In genomic region chr1:168215468-168215867, GRCm38 (mm10) we compare ENCODE assay signal across 16 mouse cellular contexts.
DNase-seq lines count a peak whose midpoint lies in the region; ATAC-seq and TF ChIP-seq lines count a peak whose summit lies in the region.
"Had no signal": no experiment of that assay in that cellular context is flagged by ENCODE, and none has a peak within 500 bp of the region (broad histone marks: within the 10 kb centered on the region; RNA-seq: fewer than 3 reads in every experiment).

No protein-coding gene starts in this region.

- no peaks in the 10 kb centered on the region for H3K36me3 ChIP-seq in forebrain, embryonic 13.5 days (ENCODE audit: poor library complexity, severe bottlenecking)
- H3K36me3 ChIP-seq in forebrain, embryonic 11.5 days (ENCODE audit: control insufficient read depth, insufficient read depth, low read length), result no peaks in the 10 kb centered on the region
- H3K36me3 ChIP-seq in heart, embryonic 16.5 days (ENCODE audit: control insufficient read depth, insufficient read depth), result no peaks in the 10 kb centered on the region
- no peaks in the 10 kb centered on the region for H3K36me3 ChIP-seq in neural tube, embryonic 13.5 days
- no peaks in the 10 kb centered on the region for H3K36me3 ChIP-seq in neural tube, embryonic 15.5 days
- H3K36me3 ChIP-seq: heart, embryonic 12.5 days had no signal

- WGBS in forebrain, embryonic 13.5 days, result 56% methylated on average over 6 of the region's 6 CpGs
- WGBS in forebrain, embryonic 11.5 days, result 81% methylated on average over 6 of the region's 6 CpGs
- WGBS in heart, embryonic 16.5 days, result 49% methylated on average over 6 of the region's 6 CpGs
- 49% methylated on average over 6 of the region's 6 CpGs for WGBS in neural tube, embryonic 13.5 days
- WGBS in neural tube, embryonic 15.5 days, result 52% methylated on average over 6 of the region's 6 CpGs

- no peak for DNase-seq in forebrain, embryonic 11.5 days (ENCODE audit: low spot score)
- no peak for DNase-seq in heart, adult 18-20 months
- DNase-seq in left cerebral cortex, adult 2 months (ENCODE audit: extremely low spot score in 1 of 2, low spot score in 2 of 2), result no peak
- DNase-seq: gastrocnemius, postnatal 25 days; kidney, adult 8-10 months; kidney, postnatal 25 days; lung, adult 18-20 months; lung, postnatal 36 days; thymus, postnatal 36 days had no signal

- H3K4me2 ChIP-seq in forebrain, embryonic 13.5 days, result peak overlapping the region; percentile 5; the same call in 1 of the 2 replicates
- H3K4me2 ChIP-seq in forebrain, embryonic 11.5 days (ENCODE audit: low read depth, low read length, severe bottlenecking), result no peak overlapping the region
- H3K4me2 ChIP-seq in heart, embryonic 16.5 days (ENCODE audit: low read depth, low read length), result no peak overlapping the region
- H3K4me2 ChIP-seq in neural tube, embryonic 13.5 days, result no peak overlapping the region
- H3K4me2 ChIP-seq in neural tube, embryonic 15.5 days, result no peak overlapping the region
- H3K4me2 ChIP-seq: liver, embryonic 11.5 days had no signal

- ATAC-seq in forebrain, embryonic 13.5 days, result no peak
- no peak for ATAC-seq in forebrain, embryonic 11.5 days (replicated peaks; ENCODE audit: low FRiP score)
- no peak for ATAC-seq in heart, embryonic 16.5 days (replicated peaks; ENCODE audit: extremely low read depth, insufficient read depth, low FRiP score)
- ATAC-seq in neural tube, embryonic 13.5 days (ENCODE audit: low read depth), result no peak
- ATAC-seq in neural tube, embryonic 15.5 days (ENCODE audit: low FRiP score), result no peak

- no peaks in the 10 kb centered on the region for H3K9me3 ChIP-seq in forebrain, embryonic 13.5 days (replicated peaks)
- H3K9me3 ChIP-seq in forebrain, embryonic 11.5 days (ENCODE audit: control insufficient read depth, low read length), result no peaks in the 10 kb centered on the region
- H3K9me3 ChIP-seq in heart, embryonic 16.5 days (replicated peaks; ENCODE audit: control insufficient read depth, low read length), result no peaks in the 10 kb centered on the region
- no peaks in the 10 kb centered on the region for H3K9me3 ChIP-seq in neural tube, embryonic 13.5 days
- H3K9me3 ChIP-seq in neural tube, embryonic 15.5 days (replicated peaks), result no peaks in the 10 kb centered on the region
- H3K9me3 ChIP-seq: heart, embryonic 12.5 days had no signal

- no peaks in the 10 kb centered on the region for H3K27me3 ChIP-seq in forebrain, embryonic 13.5 days
- no peaks in the 10 kb centered on the region for H3K27me3 ChIP-seq in forebrain, embryonic 11.5 days (ENCODE audit: control insufficient read depth, insufficient read depth, low read length)
- no peaks in the 10 kb centered on the region for H3K27me3 ChIP-seq in heart, embryonic 16.5 days (ENCODE audit: control insufficient read depth, insufficient read depth, low read length)
- no peaks in the 10 kb centered on the region for H3K27me3 ChIP-seq in neural tube, embryonic 13.5 days
- H3K27me3 ChIP-seq in neural tube, embryonic 15.5 days (replicated peaks), result 0 out of 2 replicates have a peak, but pooled peaks cover 4% of the 10 kb centered on the region
- H3K27me3 ChIP-seq: CH12.LX; heart, embryonic 12.5 days had no signal

- H3K27ac ChIP-seq in forebrain, embryonic 13.5 days, result peak overlapping the region; percentile 46; the same call in 1 of the 2 replicates
- no peak overlapping the region for H3K27ac ChIP-seq in forebrain, embryonic 11.5 days (ENCODE audit: low read depth, low read length)
- H3K27ac ChIP-seq in heart, embryonic 16.5 days (ENCODE audit: low read length), result no peak overlapping the region
- H3K27ac ChIP-seq in neural tube, embryonic 13.5 days (replicated peaks), result peak overlapping the region; percentile 23; the same call in 1 of the 2 replicates
- no peak overlapping the region; the same call in 1 of the 2 replicates for H3K27ac ChIP-seq in neural tube, embryonic 15.5 days (replicated peaks)
- H3K27ac ChIP-seq in left cerebral cortex, adult 2 months, result no peak overlapping the region; the same call in 1 of the 2 replicates

- H3K4me1 ChIP-seq in forebrain, embryonic 13.5 days, result peaks cover 67% of the 10 kb centered on the region
- peaks cover 9% of the 10 kb centered on the region for H3K4me1 ChIP-seq in forebrain, embryonic 11.5 days (replicated peaks; ENCODE audit: control insufficient read depth, insufficient read depth, low read length)
- H3K4me1 ChIP-seq in heart, embryonic 16.5 days (ENCODE audit: control insufficient read depth, insufficient read depth, low read length), result peaks cover 38% of the 10 kb centered on the region
- H3K4me1 ChIP-seq in neural tube, embryonic 13.5 days (replicated peaks), result peaks cover 54% of the 10 kb centered on the region
- peaks cover 39% of the 10 kb centered on the region for H3K4me1 ChIP-seq in neural tube, embryonic 15.5 days

- TF ChIP-seq CTCF in left cerebral cortex, adult 2 months (IDR thresholded peaks at IDR 0.05), result no peak

- intact Hi-C loops in left cerebral cortex, adult 2 months (cut with DNase I), result loop anchor here (2.0 to 10.0 kb wide), 8 partner anchors 75 to 1243 kb away; partner anchors contain the start of gene Pbx1

- no peak overlapping the region for H3K9ac ChIP-seq in forebrain, embryonic 13.5 days
- no peak overlapping the region for H3K9ac ChIP-seq in forebrain, embryonic 11.5 days (ENCODE audit: low read length)
- 0 out of 2 replicates have a peak overlapping the region, but pooled peaks have one; percentile 32 for H3K9ac ChIP-seq in heart, embryonic 16.5 days (ENCODE audit: low read length)
- no peak overlapping the region for H3K9ac ChIP-seq in neural tube, embryonic 13.5 days
- H3K9ac ChIP-seq in neural tube, embryonic 15.5 days (replicated peaks), result no peak overlapping the region

- no peak overlapping the region for H3K4me3 ChIP-seq in forebrain, embryonic 13.5 days
- H3K4me3 ChIP-seq in forebrain, embryonic 11.5 days (ENCODE audit: low read depth, low read length), result no peak overlapping the region
- H3K4me3 ChIP-seq in heart, embryonic 16.5 days (ENCODE audit: low read length), result no peak overlapping the region
- H3K4me3 ChIP-seq in neural tube, embryonic 13.5 days, result no peak overlapping the region
- H3K4me3 ChIP-seq in neural tube, embryonic 15.5 days (replicated peaks), result no peak overlapping the region
- no peak overlapping the region for H3K4me3 ChIP-seq in left cerebral cortex, adult 2 months
- H3K4me3 ChIP-seq: heart, embryonic 12.5 days had no signal

Comparison
In these comparisons a context has a peak if more than half of its experiments do, and no peak if none do; other contexts are left out.
1. H3K27ac ChIP-seq: peak in forebrain, embryonic 13.5 days (single experiment) and neural tube, embryonic 13.5 days (single experiment); none in forebrain, embryonic 11.5 days (single experiment), heart, embryonic 16.5 days (single experiment), neural tube, embryonic 15.5 days (single experiment) and left cerebral cortex, adult 2 months (single experiment).